Mouse (Mus musculus) neutrophil, adult 65 days (primary cell): ENCODE data around the gene Atxn7. TPM values are rescaled to one million over a fixed set of nuclear protein-coding genes. Genes with fewer than 3 reads are reported as not detected.

Experiments
- total RNA-seq: library from RNA; stranded (reverse); gene quantifications from 2 replicates; pipeline ENCODE4 v1.2.4, GENCODE M21; 2023

The Atxn7 gene
- total RNA-seq: 43.2 and 69.0 TPM in 2 replicates

GRCm38 (mm10) chr14:13961401-13962112 lies at the start of gene Atxn7, which contains the start of gene Thoc7:
TSS of gene Atxn7 (plus strand) at chr14:13961440.
TSS of gene Thoc7 (minus strand) at chr14:13961852.

GRCm38 (mm10) chr14:13914387-13915082 lies 46.7 kb upstream of the Atxn7 start, which contains the start of gene Gm281:
TSS of gene Gm281 (minus strand) at chr14:13914478.

GRCm38 (mm10) chr14:14120230-14121096 lies 159.2 kb downstream of the Atxn7 start, which contains the start of gene Psmd6:
TSS of gene Psmd6 (minus strand) at chr14:14120984.

Other genes starting within 250 kb of the Atxn7 start
- not detected in 2 replicates for gene Gm281, start 47.0 kb upstream of the Atxn7 start, total RNA-seq
- 38.4 and 44.6 TPM in 2 replicates for gene Thoc7, start 412 bp downstream of the Atxn7 start, total RNA-seq
- gene Psmd6, start 159.5 kb downstream of the Atxn7 start, total RNA-seq: 79.5 and 112 TPM in 2 replicates
- not detected in 2 replicates for gene Olfr720, start 225.4 kb downstream of the Atxn7 start, total RNA-seq